Mouse (Mus musculus) thymus, adult 2 months (tissue): ENCODE data around the gene Mlx.

ENCODE experiments used
- CTCF ChIP-seq: fragments of 200-500 bp; IDR thresholded peaks from 2 replicates; pipeline ENCODE4 v1.5.1; 2012; ENCODE audit warnings: mild to moderate bottlenecking, control low read depth, low read length, moderate library complexity, borderline replicate concordance; ENCODE audit not compliant: control insufficient read depth, poor library complexity, insufficient read depth; ENCODE audit errors: extremely low read depth
- POLR2A ChIP-seq: fragments of 200-500 bp; IDR thresholded peaks from 2 replicates; pipeline ENCODE4 v1.6.1; 2012; ENCODE audit warnings: mild to moderate bottlenecking, low read length, control low read depth, moderate library complexity; ENCODE audit not compliant: control insufficient read depth, poor library complexity, insufficient read depth; ENCODE audit errors: extremely low read depth

- no peak; the same call in 1 of the 2 replicates for TF ChIP-seq POLR2A
- no peak for TF ChIP-seq CTCF
Observed at GRCm38 (mm10) chr11:101070189-101070527, 16.9 kb upstream of the Mlx start.
